Mouse (Mus musculus): Measurements from ENCODE around the gene Ambp. TPM values are rescaled to one million over a fixed set of nuclear protein-coding genes. Genes with fewer than 3 reads are reported as not detected.
A peak's percentile ranks its signal among the peaks of the same experiment; 100 is the strongest.

Ambp gene
- polyA plus RNA-seq, 1 experiment = not detected

GRCm38 (mm10) chr4:63158961-63159592 is 4.5 kb upstream of the Ambp start:
- Histone ChIP-seq H3K4me1 (ENCODE audit: control insufficient read depth, insufficient read depth, low read length) (no peaks in the 10 kb centered on the region), H3K4me3 (ENCODE audit: low read depth, low read length) (no peak overlapping the region), H3K9ac (ENCODE audit: low read depth, poor library complexity, severe bottlenecking) (no peak overlapping the region), H3K36me3 (ENCODE audit: control insufficient read depth, insufficient read depth, low read length, poor library complexity, severe bottlenecking) (no peaks in the 10 kb centered on the region), H3K9me3 (replicated peaks; ENCODE audit: control insufficient read depth, insufficient read depth, low read length, poor library complexity, severe bottlenecking) (no peaks in the 10 kb centered on the region), H3K27me3 (ENCODE audit: control insufficient read depth, insufficient read depth, low read length, poor library complexity, severe bottlenecking) (no peaks in the 10 kb centered on the region), H3K27ac (ENCODE audit: insufficient read depth, low read length) (no peak overlapping the region)
- TF ChIP-seq CTCF (IDR thresholded peaks at IDR 0.05; ENCODE audit: low read depth, low read length) = peak; percentile 86
- TF ChIP-seq EP300 (IDR thresholded peaks at IDR 0.05; ENCODE audit: insufficient read depth, low read depth, low read length) = no peak
- TF ChIP-seq POLR2A (IDR thresholded peaks at IDR 0.05; ENCODE audit: insufficient read depth, low read length) = no peak

DNA sequence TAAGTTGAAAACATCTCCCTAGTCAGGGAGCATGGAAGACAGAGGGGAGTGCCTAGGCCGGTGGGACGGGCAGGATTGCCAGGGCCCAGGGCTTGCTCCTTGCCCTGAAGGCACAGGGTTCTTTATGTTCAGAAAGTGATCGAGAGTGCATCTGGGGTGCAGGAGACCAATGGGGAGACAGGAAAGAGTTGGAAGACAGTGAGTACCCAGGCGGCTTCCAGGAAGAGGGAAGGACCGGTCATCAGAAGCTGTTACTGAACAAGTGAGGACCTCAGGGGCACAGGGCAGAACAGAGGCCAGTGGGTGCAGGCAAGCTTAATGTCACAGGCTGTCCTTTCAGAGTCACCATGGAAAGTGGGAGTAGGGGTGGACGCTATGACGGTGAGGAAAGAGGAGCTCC is 3.6 kb upstream of the Ambp start:
- Histone ChIP-seq H3K27ac (ENCODE audit: insufficient read depth, low read length) (no peak overlapping the region), H3K9me3 (replicated peaks; ENCODE audit: control insufficient read depth, insufficient read depth, low read length, poor library complexity, severe bottlenecking) (no peaks in the 10 kb centered on the region), H3K4me1 (ENCODE audit: control insufficient read depth, insufficient read depth, low read length) (no peaks in the 10 kb centered on the region), H3K9ac (ENCODE audit: low read depth, poor library complexity, severe bottlenecking) (no peak overlapping the region), H3K27me3 (ENCODE audit: control insufficient read depth, insufficient read depth, low read length, poor library complexity, severe bottlenecking) (no peaks in the 10 kb centered on the region), H3K36me3 (ENCODE audit: control insufficient read depth, insufficient read depth, low read length, poor library complexity, severe bottlenecking) (no peaks in the 10 kb centered on the region), H3K4me3 (ENCODE audit: low read depth, low read length) (no peak overlapping the region)
- TF ChIP-seq POLR2A (IDR thresholded peaks at IDR 0.05; ENCODE audit: insufficient read depth, low read length) (no peak), CTCF (IDR thresholded peaks at IDR 0.05; ENCODE audit: low read depth, low read length) (no peak), EP300 (IDR thresholded peaks at IDR 0.05; ENCODE audit: insufficient read depth, low read depth, low read length) (no peak)

- no peak for TF ChIP-seq EP300 (IDR thresholded peaks at IDR 0.05; ENCODE audit: insufficient read depth, low read depth, low read length)
- no peak for TF ChIP-seq POLR2A (IDR thresholded peaks at IDR 0.05; ENCODE audit: insufficient read depth, low read length)
- TF ChIP-seq CTCF (IDR thresholded peaks at IDR 0.05; ENCODE audit: low read depth, low read length) = no peak
- H3K4me3 ChIP-seq (ENCODE audit: low read depth, low read length) = no peak overlapping the region
Observed at GRCm38 (mm10) chr4:63156726-63157634, 2.4 kb upstream of the Ambp start.

GRCm38 (mm10) chr4:63155596-63155995 is 997 bp upstream of the Ambp start:
- Histone ChIP-seq H3K9ac (ENCODE audit: low read depth, poor library complexity, severe bottlenecking) (no peak overlapping the region), H3K27me3 (ENCODE audit: control insufficient read depth, insufficient read depth, low read length, poor library complexity, severe bottlenecking) (no peaks in the 10 kb centered on the region), H3K4me3 (ENCODE audit: low read depth, low read length) (no peak overlapping the region), H3K4me1 (ENCODE audit: control insufficient read depth, insufficient read depth, low read length) (no peaks in the 10 kb centered on the region), H3K36me3 (ENCODE audit: control insufficient read depth, insufficient read depth, low read length, poor library complexity, severe bottlenecking) (no peaks in the 10 kb centered on the region), H3K9me3 (replicated peaks; ENCODE audit: control insufficient read depth, insufficient read depth, low read length, poor library complexity, severe bottlenecking) (no peaks in the 10 kb centered on the region), H3K27ac (ENCODE audit: insufficient read depth, low read length) (no peak overlapping the region)
- TF ChIP-seq CTCF (IDR thresholded peaks at IDR 0.05; ENCODE audit: low read depth, low read length) (no peak), POLR2A (IDR thresholded peaks at IDR 0.05; ENCODE audit: insufficient read depth, low read length) (no peak), EP300 (IDR thresholded peaks at IDR 0.05; ENCODE audit: insufficient read depth, low read depth, low read length) (no peak)

More at GRCm38 (mm10) chr4:63156726-63157634, 2.4 kb upstream of the Ambp start:
- H3K27ac ChIP-seq (ENCODE audit: insufficient read depth, low read length) = no peak overlapping the region
- no peak overlapping the region for H3K9ac ChIP-seq (ENCODE audit: low read depth, poor library complexity, severe bottlenecking)
- H3K36me3 ChIP-seq (ENCODE audit: control insufficient read depth, insufficient read depth, low read length, poor library complexity, severe bottlenecking) = no peaks in the 10 kb centered on the region
- no peaks in the 10 kb centered on the region for H3K27me3 ChIP-seq (ENCODE audit: control insufficient read depth, insufficient read depth, low read length, poor library complexity, severe bottlenecking)
- H3K4me1 ChIP-seq (ENCODE audit: control insufficient read depth, insufficient read depth, low read length) = no peaks in the 10 kb centered on the region
- H3K9me3 ChIP-seq (replicated peaks; ENCODE audit: control insufficient read depth, insufficient read depth, low read length, poor library complexity, severe bottlenecking) = no peaks in the 10 kb centered on the region

- H3K4me3 ChIP-seq (ENCODE audit: low read depth, low read length) = no peak overlapping the region
- H3K27me3 ChIP-seq (ENCODE audit: control insufficient read depth, insufficient read depth, low read length, poor library complexity, severe bottlenecking) = no peaks in the 10 kb centered on the region
- H3K27ac ChIP-seq (ENCODE audit: insufficient read depth, low read length) = no peak overlapping the region
- H3K36me3 ChIP-seq (ENCODE audit: control insufficient read depth, insufficient read depth, low read length, poor library complexity, severe bottlenecking) = no peaks in the 10 kb centered on the region
- no peaks in the 10 kb centered on the region for H3K4me1 ChIP-seq (ENCODE audit: control insufficient read depth, insufficient read depth, low read length)
- no peaks in the 10 kb centered on the region for H3K9me3 ChIP-seq (replicated peaks; ENCODE audit: control insufficient read depth, insufficient read depth, low read length, poor library complexity, severe bottlenecking)
- no peak for TF ChIP-seq POLR2A (IDR thresholded peaks at IDR 0.05; ENCODE audit: insufficient read depth, low read length)
- no peak overlapping the region for H3K9ac ChIP-seq (ENCODE audit: low read depth, poor library complexity, severe bottlenecking)
Observed at GRCm38 (mm10) chr4:63154028-63154427, 571 bp downstream of the Ambp start.

DNA sequence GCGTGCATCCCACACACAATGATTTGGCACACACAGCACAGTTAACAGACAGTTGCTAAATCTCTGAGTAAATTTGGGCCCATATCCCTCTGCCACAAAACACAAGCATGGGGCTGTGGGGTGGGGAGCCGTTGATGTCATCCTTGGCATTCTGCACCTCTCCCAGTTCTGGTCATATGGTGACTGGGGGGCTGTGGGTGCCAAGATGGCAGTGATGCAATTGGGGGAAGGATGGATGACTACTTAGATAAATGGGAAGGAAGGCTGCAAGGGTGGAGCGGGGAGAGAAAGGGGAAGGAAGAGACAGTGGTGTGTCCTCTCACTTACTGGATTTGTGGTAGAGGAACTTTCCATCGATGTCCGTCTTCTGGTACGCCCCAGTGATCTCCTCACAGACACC is 3.5 kb downstream of the Ambp start:
- H3K27me3 ChIP-seq (ENCODE audit: control insufficient read depth, insufficient read depth, low read length, poor library complexity, severe bottlenecking) = no peaks in the 10 kb centered on the region
- H3K27ac ChIP-seq (ENCODE audit: insufficient read depth, low read length) = no peak overlapping the region

More for the DNA sequence above, 3.5 kb downstream of the Ambp start:
- Histone ChIP-seq H3K36me3 (ENCODE audit: control insufficient read depth, insufficient read depth, low read length, poor library complexity, severe bottlenecking) (no peaks in the 10 kb centered on the region), H3K9ac (ENCODE audit: low read depth, poor library complexity, severe bottlenecking) (no peak overlapping the region), H3K4me3 (ENCODE audit: low read depth, low read length) (no peak overlapping the region), H3K9me3 (replicated peaks; ENCODE audit: control insufficient read depth, insufficient read depth, low read length, poor library complexity, severe bottlenecking) (no peaks in the 10 kb centered on the region), H3K4me1 (ENCODE audit: control insufficient read depth, insufficient read depth, low read length) (no peaks in the 10 kb centered on the region)
- TF ChIP-seq EP300 (IDR thresholded peaks at IDR 0.05; ENCODE audit: insufficient read depth, low read depth, low read length) (no peak), CTCF (IDR thresholded peaks at IDR 0.05; ENCODE audit: low read depth, low read length) (no peak), POLR2A (IDR thresholded peaks at IDR 0.05; ENCODE audit: insufficient read depth, low read length) (no peak)
